Mouse (Mus musculus) bone marrow macrophage, adult 2 months (primary cell): ENCODE results near the gene Bet1l.

Experiments used
- CTCF ChIP-seq: IDR thresholded peaks from 2 replicates; pipeline ENCODE4 v1.5.1; 2012; ENCODE audit warnings: low read depth, mild to moderate bottlenecking, low read length, moderate library complexity
- POLR2A ChIP-seq: IDR thresholded peaks from 2 replicates; pipeline ENCODE4 v1.6.1; 2012; ENCODE audit warnings: mild to moderate bottlenecking, low read depth, low read length, borderline replicate concordance

- TF ChIP-seq CTCF (0 out of 2 replicates have a peak, but pooled peaks have one; percentile 21), POLR2A (no peak)
These were observed 46.9 kb downstream of the Bet1l start for GRCm38 (mm10) chr7:140810496-140810895.
